Mouse (Mus musculus) heart, adult 11 months (tissue): ENCODE data around the gene Plcb2.
A peak's percentile ranks its signal among the peaks of the same experiment; 100 is the strongest.

Source experiments
- DNase-seq: peaks from one replicate; pipeline ENCODE4 v3.0.0; 2022

Plcb2 gene

GRCm38 (mm10) chr2:118679577-118679976, 48.7 kb downstream of the Plcb2 start:
- no peak for DNase-seq

- DNase-seq: no peak
Measured at GRCm38 (mm10) chr2:118677817-118678216, 50.4 kb downstream of the Plcb2 start.

- peak; percentile 92 for DNase-seq
Measured at GRCm38 (mm10) chr2:118676839-118677741, 51.1 kb downstream of the Plcb2 start.

- no peak for DNase-seq
Measured at GRCm38 (mm10) chr2:118674500-118674899, 53.7 kb downstream of the Plcb2 start.

- no peak for DNase-seq
Measured at GRCm38 (mm10) chr2:118673686-118674465, 54.4 kb downstream of the Plcb2 start.

- DNase-seq: no peak
Measured at GRCm38 (mm10) chr2:118671728-118672127, 56.5 kb downstream of the Plcb2 start.

- peak; percentile 92 for DNase-seq
Measured at GRCm38 (mm10) chr2:118669785-118670184, 58.5 kb downstream of the Plcb2 start.

GRCm38 (mm10) chr2:118669245-118669644, 59.0 kb downstream of the Plcb2 start:
- DNase-seq: no peak

- DNase-seq: no peak
Measured at GRCm38 (mm10) chr2:118667181-118667580, 61.1 kb downstream of the Plcb2 start.

GRCm38 (mm10) chr2:118665616-118666015, 62.6 kb downstream of the Plcb2 start:
- DNase-seq: no peak

GRCm38 (mm10) chr2:118664975-118665516, 63.2 kb downstream of the Plcb2 start:
- DNase-seq: no peak

- DNase-seq: peak; percentile 96
Measured at GRCm38 (mm10) chr2:118663804-118664766, 64.2 kb downstream of the Plcb2 start.

- DNase-seq: no peak
Measured at GRCm38 (mm10) chr2:118662902-118663803, 65.1 kb downstream of the Plcb2 start, which contains the start of gene Pak6. Gene Pak6 (plus strand): TSS chr2:118663303.

- no peak for DNase-seq
Measured at GRCm38 (mm10) chr2:118661891-118662290, 66.3 kb downstream of the Plcb2 start.

GRCm38 (mm10) chr2:118659998-118660452, 68.2 kb downstream of the Plcb2 start:
- DNase-seq: peak; percentile 99

- no peak for DNase-seq
Measured at GRCm38 (mm10) chr2:118659493-118659892, 68.7 kb downstream of the Plcb2 start.

GRCm38 (mm10) chr2:118659077-118659476, 69.2 kb downstream of the Plcb2 start:
- DNase-seq: peak; percentile 96

- peak; percentile 91 for DNase-seq
Measured at GRCm38 (mm10) chr2:118658457-118658856, 69.8 kb downstream of the Plcb2 start.
